Mouse (Mus musculus) heart, embryonic 12.5 days (tissue): ENCODE measurements at regions not wholly inside any gene's neighbourhood (a gene's known extent, or its start where the extent isn't known, plus 50 kb on each side); places are given as distances from the start of the nearest gene placed in this dataset.

Experiments
- ATAC-seq: fragments of 200-750 bp; cut with Nextera tagmentation; 2 replicates; pipeline ENCODE4 v1.8.0; 2017; ENCODE audit warnings: moderate TSS enrichment, moderate library complexity; ENCODE audit not compliant: insufficient number of reproducible peaks, low FRiP score
- H3K27ac ChIP-seq: fragments of 300-500 bp; sonication (generic); 2 replicates; pipeline ENCODE4 v1.5.1; 2016; ENCODE audit warnings: mild to moderate bottlenecking, moderate library complexity; ENCODE audit not compliant: poor library complexity, severe bottlenecking
- H3K27me3 ChIP-seq: fragments of 300-500 bp; sonication (generic); replicated peaks from 2 replicates; pipeline ENCODE4 v1.6.1; 2016; ENCODE audit warnings: mild to moderate bottlenecking, moderate library complexity
- H3K36me3 ChIP-seq: fragments of 300-500 bp; sonication (generic); 2 replicates; pipeline ENCODE4 v1.6.1; 2016; ENCODE audit warnings: mild to moderate bottlenecking, moderate library complexity
- H3K4me1 ChIP-seq: fragments of 300-500 bp; sonication (generic); replicated peaks from 2 replicates; pipeline ENCODE4 v1.6.1; 2016; ENCODE audit warnings: mild to moderate bottlenecking
- H3K4me2 ChIP-seq: fragments of 300-500 bp; sonication (generic); 2 replicates; pipeline ENCODE4 v1.6.1; 2016; ENCODE audit warnings: mild to moderate bottlenecking, moderate library complexity
- H3K4me3 ChIP-seq: fragments of 300-500 bp; sonication (generic); 2 replicates; pipeline ENCODE4 v1.5.1; 2016; ENCODE audit warnings: mild to moderate bottlenecking
- H3K9ac ChIP-seq: fragments of 300-500 bp; sonication (generic); 2 replicates; pipeline ENCODE4 v1.6.1; 2016; ENCODE audit warnings: mild to moderate bottlenecking, moderate library complexity
- H3K9me3 ChIP-seq: fragments of 300-500 bp; sonication (generic); replicated peaks from 2 replicates; pipeline ENCODE4 v1.6.1; 2016; ENCODE audit warnings: mild to moderate bottlenecking, moderate library complexity
- WGBS: fragments of 180-500 bp; shearing (Covaris S2); methylation state at CpG from one replicate; pipeline ENCODE4 v1.1.7; 2016; 5-methylcytosine and 5-hydroxymethylcytosine counted together

- no peaks in the 10 kb centered on the region for H3K36me3 ChIP-seq
- no peak overlapping the region for H3K9ac ChIP-seq
- H3K9me3 ChIP-seq = no peaks in the 10 kb centered on the region
- no peak overlapping the region for H3K4me2 ChIP-seq
- ATAC-seq = no peak
- H3K4me1 ChIP-seq = no peaks in the 10 kb centered on the region
- no peak overlapping the region for H3K27ac ChIP-seq
- H3K4me3 ChIP-seq = no peak overlapping the region
- 72% methylated on average over 12 of the region's 12 CpGs for WGBS
- no peaks in the 10 kb centered on the region for H3K27me3 ChIP-seq
Measured at GRCm38 (mm10) chr3:137525606-137526575, 95.5 kb upstream of the Ddit4l start.

GRCm38 (mm10) chr3:137529592-137529960 lies 91.8 kb upstream of the Ddit4l start:
- no peak for ATAC-seq

GRCm38 (mm10) chr3:137529961-137530609 lies 91.3 kb upstream of the Ddit4l start:
- 65% methylated on average over 7 of the region's 7 CpGs for WGBS
- H3K36me3 ChIP-seq = no peaks in the 10 kb centered on the region
- H3K9ac ChIP-seq = no peak overlapping the region
- no peak overlapping the region for H3K27ac ChIP-seq
- H3K4me2 ChIP-seq = no peak overlapping the region
- no peaks in the 10 kb centered on the region for H3K27me3 ChIP-seq
- no peak overlapping the region for H3K4me3 ChIP-seq
- no peak for ATAC-seq
- H3K4me1 ChIP-seq = no peaks in the 10 kb centered on the region
- H3K9me3 ChIP-seq = no peaks in the 10 kb centered on the region

More at GRCm38 (mm10) chr3:137529592-137529960, 91.8 kb upstream of the Ddit4l start:
- no peak overlapping the region for H3K27ac ChIP-seq
- H3K4me1 ChIP-seq = no peaks in the 10 kb centered on the region
- H3K36me3 ChIP-seq = no peaks in the 10 kb centered on the region
- WGBS = 71% methylated on average over 2 of the region's 2 CpGs
- H3K4me2 ChIP-seq = no peak overlapping the region
- H3K9me3 ChIP-seq = no peaks in the 10 kb centered on the region
- H3K9ac ChIP-seq = no peak overlapping the region
- no peak overlapping the region for H3K4me3 ChIP-seq
- H3K27me3 ChIP-seq = no peaks in the 10 kb centered on the region

GRCm38 (mm10) chr3:137541666-137542065 lies 79.7 kb upstream of the Ddit4l start:
- no peaks in the 10 kb centered on the region for H3K9me3 ChIP-seq
- H3K36me3 ChIP-seq = no peaks in the 10 kb centered on the region
- H3K27me3 ChIP-seq = no peaks in the 10 kb centered on the region
- H3K4me3 ChIP-seq = no peak overlapping the region
- H3K4me2 ChIP-seq = no peak overlapping the region
- no peak overlapping the region for H3K27ac ChIP-seq
- no peak for ATAC-seq
- H3K4me1 ChIP-seq = no peaks in the 10 kb centered on the region
- 50% methylated on average over 3 of the region's 3 CpGs for WGBS
- no peak overlapping the region for H3K9ac ChIP-seq

GRCm38 (mm10) chr3:137542343-137542742 lies 79.1 kb upstream of the Ddit4l start:
- WGBS = 48% methylated on average over 1 of the region's 1 CpGs
- ATAC-seq = no peak
- Histone ChIP-seq H3K4me1 (peaks cover 1% of the 10 kb centered on the region; the same call in 1 of the 2 replicates), H3K4me2 (no peak overlapping the region), H3K27ac (no peak overlapping the region), H3K27me3 (no peaks in the 10 kb centered on the region), H3K36me3 (no peaks in the 10 kb centered on the region), H3K4me3 (no peak overlapping the region), H3K9ac (no peak overlapping the region), H3K9me3 (no peaks in the 10 kb centered on the region)

- peaks cover 8% of the 10 kb centered on the region; the same call in 1 of the 2 replicates for H3K4me1 ChIP-seq
- 8% methylated on average over 12 of the region's 12 CpGs for WGBS
- H3K4me3 ChIP-seq = peak overlapping the region; percentile 36
- H3K36me3 ChIP-seq = no peaks in the 10 kb centered on the region
- no peaks in the 10 kb centered on the region for H3K9me3 ChIP-seq
- no peak overlapping the region for H3K27ac ChIP-seq
- peak overlapping the region; percentile 77 for H3K4me2 ChIP-seq
- peak overlapping the region; percentile 54; the same call in 1 of the 2 replicates for H3K9ac ChIP-seq
- no peak for ATAC-seq
- H3K27me3 ChIP-seq = no peaks in the 10 kb centered on the region
Measured at GRCm38 (mm10) chr3:137547414-137547877, 74.0 kb upstream of the Ddit4l start.

GRCm38 (mm10) chr3:137547938-137548337 lies 73.5 kb upstream of the Ddit4l start:
- H3K4me2 ChIP-seq = peak overlapping the region; percentile 77
- no peak overlapping the region for H3K27ac ChIP-seq
- 5% methylated on average over 6 of the region's 6 CpGs for WGBS
- H3K27me3 ChIP-seq = no peaks in the 10 kb centered on the region
- ATAC-seq = no peak
- H3K4me1 ChIP-seq = peaks cover 8% of the 10 kb centered on the region; the same call in 1 of the 2 replicates
- H3K4me3 ChIP-seq = peak overlapping the region; percentile 36
- H3K9ac ChIP-seq = no peak overlapping the region
- no peaks in the 10 kb centered on the region for H3K36me3 ChIP-seq
- no peaks in the 10 kb centered on the region for H3K9me3 ChIP-seq

- Histone ChIP-seq H3K9me3 (no peaks in the 10 kb centered on the region), H3K27me3 (no peaks in the 10 kb centered on the region), H3K36me3 (no peaks in the 10 kb centered on the region), H3K9ac (no peak overlapping the region), H3K4me1 (peaks cover 8% of the 10 kb centered on the region; the same call in 1 of the 2 replicates), H3K4me2 (no peak overlapping the region), H3K27ac (no peak overlapping the region), H3K4me3 (no peak overlapping the region)
- ATAC-seq = no peak
- whole genome bisulfite sequencing = 87% methylated on average over 4 of the region's 4 CpGs
Measured at GRCm38 (mm10) chr3:137550708-137551107, 70.7 kb upstream of the Ddit4l start.

GRCm38 (mm10) chr3:137552472-137553336 lies 68.7 kb upstream of the Ddit4l start:
- Histone ChIP-seq H3K27me3 (no peaks in the 10 kb centered on the region), H3K27ac (no peak overlapping the region), H3K4me2 (no peak overlapping the region), H3K36me3 (no peaks in the 10 kb centered on the region), H3K4me3 (no peak overlapping the region), H3K9ac (no peak overlapping the region), H3K4me1 (peaks cover 3% of the 10 kb centered on the region; the same call in 1 of the 2 replicates), H3K9me3 (no peaks in the 10 kb centered on the region)
- ATAC-seq = no peak
- WGBS = 69% methylated on average over 12 of the region's 12 CpGs

- Histone ChIP-seq H3K4me1 (no peaks in the 10 kb centered on the region), H3K9me3 (no peaks in the 10 kb centered on the region), H3K4me2 (no peak overlapping the region), H3K9ac (no peak overlapping the region), H3K36me3 (no peaks in the 10 kb centered on the region), H3K4me3 (no peak overlapping the region), H3K27ac (no peak overlapping the region), H3K27me3 (no peaks in the 10 kb centered on the region)
- whole genome bisulfite sequencing = 85% methylated on average over 6 of the region's 6 CpGs
- no peak for ATAC-seq
Measured at GRCm38 (mm10) chr3:137560851-137561449, 60.5 kb upstream of the Ddit4l start.
